In the genomic region with DNA sequence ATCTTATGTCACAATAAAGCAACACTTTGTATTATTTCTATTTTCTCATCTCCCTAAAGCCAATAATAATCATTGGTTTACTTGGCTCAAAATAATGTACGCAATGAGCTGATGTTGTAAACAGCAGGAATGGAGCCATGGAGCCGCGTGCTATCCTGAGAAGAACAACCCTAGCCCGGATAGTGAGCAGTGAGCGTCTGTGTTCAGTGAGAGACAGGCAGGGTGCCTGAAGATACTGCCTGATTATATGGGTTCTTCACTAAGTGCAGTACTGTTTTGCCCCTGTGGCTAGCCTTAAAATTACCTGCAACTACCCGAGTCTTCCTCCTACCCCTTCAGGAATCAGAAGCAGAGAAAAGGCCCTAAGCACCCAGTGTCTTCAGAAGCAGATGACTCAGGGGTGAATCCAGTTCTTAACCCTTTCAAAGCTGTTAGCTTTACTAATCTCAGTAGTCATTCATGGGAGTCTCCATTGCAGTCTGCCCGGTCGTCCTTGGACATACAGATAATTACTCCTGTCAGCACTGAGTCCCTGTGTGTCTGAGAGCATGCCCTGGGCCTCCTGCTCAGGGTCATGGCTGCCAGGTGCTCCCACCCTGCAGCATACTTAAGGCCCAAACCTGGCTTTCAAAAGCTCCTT, we compare ENCODE assay signal across 10 mouse cellular contexts. TPM values are rescaled to one million over a fixed set of nuclear protein-coding genes. Genes with fewer than 3 reads are reported as not detected.
A peak's percentile ranks its signal among the peaks of the same experiment; 100 is the strongest.
DNase-seq lines count a peak whose midpoint lies in the region; ATAC-seq and TF ChIP-seq lines count a peak whose summit lies in the region.
"Had no signal": no experiment of that assay in that cellular context is flagged by ENCODE, and none has a peak within 500 bp of the region (broad histone marks: within the 10 kb centered on the region; RNA-seq: fewer than 3 reads in every experiment).

No protein-coding gene starts in this region.

- no peak for TF ChIP-seq CTCF in midbrain, postnatal 0 days (IDR thresholded peaks at IDR 0.05)

- DNase-seq in cerebellum, postnatal 10 days, result peak; percentile 57 to 58
- DNase-seq in cerebellum, adult 11 months, result no peak
- DNase-seq in midbrain, embryonic 10.5 days (ENCODE audit: low spot score), result peak; percentile 19
- DNase-seq in midbrain, postnatal 0 days (ENCODE audit: low spot score), result no peak
- DNase-seq in thymus, postnatal 25 days, result no peak
- DNase-seq in urinary bladder, postnatal 4 days (ENCODE audit: low spot score in 2 of 2), result no peak
- no peak for DNase-seq in lung, postnatal 4 days

- H3K4me3 ChIP-seq in midbrain, embryonic 10.5 days, result no peak overlapping the region
- no peak overlapping the region for H3K4me3 ChIP-seq in midbrain, postnatal 0 days (ENCODE audit: low read depth, low read length)
- H3K4me3 ChIP-seq in intestine, embryonic 16.5 days (ENCODE audit: low read length), result no peak overlapping the region
- H3K4me3 ChIP-seq: embryonic facial prominence, embryonic 12.5 days; limb, embryonic 15.5 days had no signal

- H3K9ac ChIP-seq in midbrain, postnatal 0 days (replicated peaks; ENCODE audit: low read length, poor library complexity, severe bottlenecking), result no peak overlapping the region
- no peak overlapping the region for H3K9ac ChIP-seq in intestine, embryonic 16.5 days (ENCODE audit: low read depth, low read length)
- H3K9ac ChIP-seq: embryonic facial prominence, embryonic 12.5 days; limb, embryonic 15.5 days had no signal

- H3K27ac ChIP-seq in midbrain, embryonic 10.5 days (replicated peaks), result peak overlapping the region; percentile 63
- no peak overlapping the region for H3K27ac ChIP-seq in midbrain, postnatal 0 days (ENCODE audit: low read depth, low read length)
- no peak overlapping the region for H3K27ac ChIP-seq in intestine, embryonic 16.5 days (ENCODE audit: low read length)
- H3K27ac ChIP-seq: limb, embryonic 15.5 days had no signal

- H3K36me3 ChIP-seq in midbrain, embryonic 10.5 days, result no peaks in the 10 kb centered on the region
- H3K36me3 ChIP-seq in midbrain, postnatal 0 days (ENCODE audit: insufficient read depth, low read length), result no peaks in the 10 kb centered on the region
- no peaks in the 10 kb centered on the region for H3K36me3 ChIP-seq in intestine, embryonic 16.5 days (ENCODE audit: control insufficient read depth, insufficient read depth, low read length)
- H3K36me3 ChIP-seq: embryonic facial prominence, embryonic 12.5 days; limb, embryonic 15.5 days had no signal

- WGBS in midbrain, embryonic 10.5 days, result 31% methylated on average over 8 of the region's 8 CpGs
- 26% methylated on average over 8 of the region's 8 CpGs for WGBS in midbrain, postnatal 0 days
- 38% methylated on average over 8 of the region's 8 CpGs for WGBS in intestine, embryonic 16.5 days

- H3K4me1 ChIP-seq in midbrain, embryonic 10.5 days, result peaks cover 50% of the 10 kb centered on the region
- H3K4me1 ChIP-seq in midbrain, postnatal 0 days (ENCODE audit: insufficient read depth, low read length), result 0 out of 2 replicates have a peak, but pooled peaks cover 7% of the 10 kb centered on the region
- no peaks in the 10 kb centered on the region for H3K4me1 ChIP-seq in intestine, embryonic 16.5 days (ENCODE audit: control insufficient read depth, insufficient read depth, low read length)

- no peak overlapping the region for H3K4me2 ChIP-seq in midbrain, postnatal 0 days (ENCODE audit: low read depth, low read length, poor library complexity, severe bottlenecking)
- no peak overlapping the region for H3K4me2 ChIP-seq in intestine, embryonic 16.5 days (ENCODE audit: low read depth, low read length)
- H3K4me2 ChIP-seq: embryonic facial prominence, embryonic 12.5 days; limb, embryonic 15.5 days had no signal

- H3K9me3 ChIP-seq in midbrain, embryonic 10.5 days (replicated peaks), result no peaks in the 10 kb centered on the region
- no peaks in the 10 kb centered on the region for H3K9me3 ChIP-seq in midbrain, postnatal 0 days (ENCODE audit: low read length)
- H3K9me3 ChIP-seq in intestine, embryonic 16.5 days (ENCODE audit: control insufficient read depth, low read length), result no peaks in the 10 kb centered on the region
- H3K9me3 ChIP-seq: embryonic facial prominence, embryonic 12.5 days; limb, embryonic 15.5 days had no signal

- no peaks in the 10 kb centered on the region for H3K27me3 ChIP-seq in midbrain, embryonic 10.5 days (ENCODE audit: low read depth, poor library complexity, severe bottlenecking)
- no peaks in the 10 kb centered on the region for H3K27me3 ChIP-seq in midbrain, postnatal 0 days (ENCODE audit: insufficient read depth, low read length)
- H3K27me3 ChIP-seq in intestine, embryonic 16.5 days (replicated peaks; ENCODE audit: control insufficient read depth, insufficient read depth, low read length), result no peaks in the 10 kb centered on the region
- H3K27me3 ChIP-seq: embryonic facial prominence, embryonic 12.5 days; limb, embryonic 15.5 days had no signal

- no peak for ATAC-seq in midbrain, postnatal 0 days (ENCODE audit: low FRiP score)
- peak; percentile 68 for ATAC-seq in intestine, embryonic 16.5 days

RNA-seq across cellular contexts. Expression of a gene that starts 55.1 kb away (rescaled TPM):
- 78.2 and 88.1 TPM in 2 replicates for polyA plus RNA-seq in midbrain, embryonic 10.5 days (2016; fragmentation: Nextera tagmentation; extraction: Ambion mirVana)
- total RNA-seq in midbrain, postnatal 0 days (2014; rRNA removed), result 34.4 and 39.8 TPM in 2 replicates
- polyA plus RNA-seq in midbrain, postnatal 0 days (2015; fragmentation: Nextera tagmentation; extraction: Ambion mirVana), result 25.4 and 25.6 TPM in 2 replicates
- 82.1 and 82.8 TPM in 2 replicates for polyA plus RNA-seq in intestine, embryonic 16.5 days (2015; fragmentation: Nextera tagmentation; extraction: Ambion mirVana)

Comparison
In these comparisons a context has a peak if more than half of its experiments do, and no peak if none do; other contexts are left out.
1. DNase-seq: peak in cerebellum, postnatal 10 days (2 of 2) and midbrain, embryonic 10.5 days (single experiment); none in cerebellum, adult 11 months (single experiment), midbrain, postnatal 0 days (single experiment), thymus, postnatal 25 days (single experiment), urinary bladder, postnatal 4 days (0 of 2) and lung, postnatal 4 days (0 of 2).